Mouse (Mus musculus) c-Kit-positive CD71-positive TER-119-positive erythroid progenitor cells, embryonic 14.5 days (primary cell): ENCODE data around the gene Map3k9.

Experiments
- DNase-seq: peaks from one replicate; pipeline ENCODE4 v3.0.0-alpha.2; 2013; ENCODE audit warnings: low spot score

The Map3k9 gene

GRCm38 (mm10) chr12:81712618-81713017 lies 68.4 kb downstream of the Map3k9 start:
- DNase-seq, result no peak

GRCm38 (mm10) chr12:81702903-81703302 lies 78.1 kb downstream of the Map3k9 start:
- DNase-seq, result no peak

- no peak for DNase-seq
Observed at GRCm38 (mm10) chr12:81698011-81698410, 83.0 kb downstream of the Map3k9 start.

GRCm38 (mm10) chr12:81691177-81691730 lies 89.7 kb downstream of the Map3k9 start:
- no peak for DNase-seq

- DNase-seq, result no peak
Observed at GRCm38 (mm10) chr12:81690751-81691150, 90.2 kb downstream of the Map3k9 start.

GRCm38 (mm10) chr12:81690111-81690510 lies 90.9 kb downstream of the Map3k9 start:
- DNase-seq, result no peak

GRCm38 (mm10) chr12:81689505-81690056 lies 91.4 kb downstream of the Map3k9 start:
- no peak for DNase-seq

GRCm38 (mm10) chr12:81688537-81688936 lies 92.4 kb downstream of the Map3k9 start:
- DNase-seq, result no peak

- no peak for DNase-seq
Observed at GRCm38 (mm10) chr12:81687873-81688272, 93.1 kb downstream of the Map3k9 start.

- DNase-seq, result no peak
Observed at GRCm38 (mm10) chr12:81686406-81687117, 94.4 kb downstream of the Map3k9 start.

- no peak for DNase-seq
Observed at GRCm38 (mm10) chr12:81685981-81686380, 95.0 kb downstream of the Map3k9 start.

- DNase-seq, result no peak
Observed at GRCm38 (mm10) chr12:81684096-81684495, 96.9 kb downstream of the Map3k9 start.

GRCm38 (mm10) chr12:81683395-81683794 lies 97.6 kb downstream of the Map3k9 start:
- DNase-seq, result no peak

GRCm38 (mm10) chr12:81679807-81680529 lies 101.0 kb downstream of the Map3k9 start:
- DNase-seq, result no peak

- DNase-seq, result no peak
Observed at GRCm38 (mm10) chr12:81675557-81675956, 105.4 kb downstream of the Map3k9 start.
